Mouse (Mus musculus) telencephalon, adult 2 months (tissue): ENCODE results near the gene Rint1.

Experiments used
- DNase-seq: peaks from one replicate; pipeline ENCODE4 v3.0.0-alpha.2; 2011; ENCODE audit warnings: low read depth, low spot score

Gene Rint1

DNA sequence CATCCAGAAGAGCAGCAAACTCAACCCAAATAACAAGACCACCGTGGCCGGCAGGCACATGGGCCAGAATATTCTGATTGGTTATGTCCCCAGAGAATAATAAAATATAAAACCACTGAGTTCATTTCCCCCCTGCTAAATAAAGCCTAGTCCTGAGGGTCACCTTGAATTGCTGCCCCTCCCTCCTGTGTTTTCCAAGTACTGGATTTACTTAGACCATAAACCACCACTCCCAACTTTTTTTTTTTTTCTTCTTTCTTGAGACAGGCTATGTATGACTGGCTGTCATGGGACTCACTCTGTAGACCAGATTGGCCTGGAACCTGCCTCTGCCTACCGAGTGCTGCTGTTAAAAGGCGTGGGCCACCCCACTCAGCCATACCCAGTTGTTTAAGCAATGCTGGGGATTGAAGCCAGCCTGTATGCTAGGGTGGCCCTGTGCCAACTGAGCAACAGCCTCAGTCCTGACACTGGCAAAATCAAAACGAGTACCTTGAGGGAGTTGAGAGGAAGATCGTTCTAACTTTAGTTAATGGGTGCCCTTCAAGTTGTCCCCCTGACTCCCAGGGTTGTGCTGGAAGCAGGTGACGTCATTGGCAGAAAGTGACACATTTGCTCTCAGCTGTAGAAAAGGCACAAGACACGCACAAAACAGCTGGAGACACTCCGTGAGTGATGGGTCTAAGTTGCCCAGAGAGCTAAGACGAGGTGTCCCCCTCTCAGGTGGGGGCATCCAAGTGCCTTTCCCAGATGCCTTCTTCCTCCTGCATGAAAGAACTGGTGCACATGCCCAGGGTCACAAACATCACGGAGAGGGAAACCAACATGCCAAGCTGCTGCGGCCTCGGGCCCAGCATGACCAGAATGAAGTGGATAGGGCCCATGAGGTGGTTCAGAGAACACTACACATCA is 76.8 kb downstream of the Rint1 start:
- no peak for DNase-seq

DNA sequence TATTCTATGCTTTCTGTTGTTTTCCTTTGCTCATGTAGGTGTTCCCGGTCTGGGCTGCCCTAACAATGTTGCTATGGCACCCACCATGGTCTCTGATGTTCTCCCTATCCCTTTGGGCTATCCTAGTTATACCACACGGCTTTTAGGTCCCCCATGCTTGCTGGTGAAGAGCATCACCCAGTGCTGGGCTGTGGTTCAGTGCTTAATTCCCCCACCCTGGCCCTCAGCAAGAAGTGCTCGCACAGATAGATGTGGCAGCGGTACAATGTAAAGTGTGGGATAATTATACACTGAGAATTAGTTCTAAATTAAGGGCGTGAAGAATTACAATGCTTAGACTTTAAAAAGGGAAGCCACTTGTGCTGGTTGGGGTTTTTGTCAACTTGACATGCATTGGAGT is 78.4 kb downstream of the Rint1 start:
- DNase-seq: no peak
